Mouse (Mus musculus): ENCODE data around the gene Pde4b. TPM values are rescaled to one million over a fixed set of nuclear protein-coding genes. Genes with fewer than 3 reads are reported as not detected.

Gene Pde4b
- polyA plus RNA-seq, 1 experiment from 2014 or later: 44.6 TPM

GRCm38 (mm10) chr4:102520669-102521261 is 433.4 kb downstream of the Pde4b start:
- no peak; the same call in 1 of the 2 replicates for ATAC-seq (ENCODE audit: low FRiP score)
- DNase-seq (ENCODE audit: low spot score): no peak
- Histone ChIP-seq H3K27ac (no peak overlapping the region), H3K36me3 (replicated peaks; ENCODE audit: control insufficient read depth, insufficient read depth) (no peaks in the 10 kb centered on the region), H3K9ac (no peak overlapping the region), H3K4me3 (replicated peaks; ENCODE audit: low read length) (no peak overlapping the region), H3K4me2 (replicated peaks) (no peak overlapping the region), H3K27me3 (ENCODE audit: control insufficient read depth, insufficient read depth, low read length) (no peaks in the 10 kb centered on the region), H3K9me3 (ENCODE audit: control insufficient read depth, low read length) (no peaks in the 10 kb centered on the region), H3K4me1 (replicated peaks; ENCODE audit: control insufficient read depth, insufficient read depth, low read length) (no peaks in the 10 kb centered on the region)
- 57% methylated on average over 8 of the region's 8 CpGs for WGBS

DNA sequence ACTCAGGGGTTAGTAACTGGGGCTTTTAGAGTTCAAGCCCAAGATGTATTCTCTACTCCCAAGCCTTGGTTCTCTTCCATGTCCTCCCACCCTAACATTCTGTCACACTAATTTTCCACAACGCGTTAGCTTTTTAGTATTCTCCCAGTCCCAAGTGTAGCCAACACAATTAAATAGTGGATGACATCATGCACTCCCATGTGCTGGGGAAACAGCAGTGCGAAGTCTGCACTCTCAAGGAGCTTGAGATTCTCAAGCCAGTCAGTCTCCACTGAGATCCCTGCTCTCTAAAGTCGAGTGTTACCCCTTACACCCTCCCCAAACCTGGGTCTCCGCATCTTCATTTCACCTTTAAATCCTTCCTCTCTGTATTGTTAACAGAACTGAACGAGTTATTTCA is 434.1 kb downstream of the Pde4b start:
- DNase-seq (ENCODE audit: low spot score) (no peak), ATAC-seq (ENCODE audit: low FRiP score) (no peak)
- H3K27ac ChIP-seq: no peak overlapping the region
- 73% methylated on average over 6 of the region's 6 CpGs for WGBS
- no peaks in the 10 kb centered on the region for H3K36me3 ChIP-seq (replicated peaks; ENCODE audit: control insufficient read depth, insufficient read depth)
- H3K4me3 ChIP-seq (replicated peaks; ENCODE audit: low read length): no peak overlapping the region
- H3K9me3 ChIP-seq (ENCODE audit: control insufficient read depth, low read length): no peaks in the 10 kb centered on the region
- H3K9ac ChIP-seq: no peak overlapping the region
- H3K4me2 ChIP-seq (replicated peaks): no peak overlapping the region
- H3K4me1 ChIP-seq (replicated peaks; ENCODE audit: control insufficient read depth, insufficient read depth, low read length): no peaks in the 10 kb centered on the region
- no peaks in the 10 kb centered on the region for H3K27me3 ChIP-seq (ENCODE audit: control insufficient read depth, insufficient read depth, low read length)

DNA sequence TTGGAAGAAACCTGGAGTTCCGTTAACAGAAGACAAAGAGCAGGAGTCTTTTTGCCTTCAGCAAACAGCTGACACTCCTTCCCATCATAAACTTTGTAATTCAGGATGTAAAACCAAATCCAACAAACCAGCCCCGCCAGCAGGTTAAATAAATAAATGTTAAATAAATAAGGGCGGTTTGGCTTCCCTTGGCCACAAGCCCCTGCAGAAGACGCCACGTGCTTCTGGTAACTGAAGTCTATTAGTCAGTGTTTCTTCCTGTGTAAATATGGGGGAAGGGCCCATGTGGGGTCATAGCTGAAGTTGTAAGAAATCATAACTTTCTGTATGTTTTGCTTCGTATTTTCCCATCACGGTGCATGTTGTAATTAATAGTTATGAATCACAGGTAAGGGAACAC is 440.0 kb downstream of the Pde4b start:
- DNase-seq (ENCODE audit: low spot score): no peak
- H3K27me3 ChIP-seq (ENCODE audit: control insufficient read depth, insufficient read depth, low read length): no peaks in the 10 kb centered on the region
- 0 out of 2 replicates have a peak, but pooled peaks cover 4% of the 10 kb centered on the region for H3K4me1 ChIP-seq (replicated peaks; ENCODE audit: control insufficient read depth, insufficient read depth, low read length)
- H3K9me3 ChIP-seq (ENCODE audit: control insufficient read depth, low read length): no peaks in the 10 kb centered on the region
- no peak for ATAC-seq (ENCODE audit: low FRiP score)
- WGBS: 85% methylated on average over 7 of the region's 7 CpGs
- H3K27ac ChIP-seq: no peak overlapping the region
- H3K4me2 ChIP-seq (replicated peaks): no peak overlapping the region
- no peak overlapping the region for H3K9ac ChIP-seq
- no peak overlapping the region for H3K4me3 ChIP-seq (replicated peaks; ENCODE audit: low read length)
- H3K36me3 ChIP-seq (replicated peaks; ENCODE audit: control insufficient read depth, insufficient read depth): no peaks in the 10 kb centered on the region

DNA sequence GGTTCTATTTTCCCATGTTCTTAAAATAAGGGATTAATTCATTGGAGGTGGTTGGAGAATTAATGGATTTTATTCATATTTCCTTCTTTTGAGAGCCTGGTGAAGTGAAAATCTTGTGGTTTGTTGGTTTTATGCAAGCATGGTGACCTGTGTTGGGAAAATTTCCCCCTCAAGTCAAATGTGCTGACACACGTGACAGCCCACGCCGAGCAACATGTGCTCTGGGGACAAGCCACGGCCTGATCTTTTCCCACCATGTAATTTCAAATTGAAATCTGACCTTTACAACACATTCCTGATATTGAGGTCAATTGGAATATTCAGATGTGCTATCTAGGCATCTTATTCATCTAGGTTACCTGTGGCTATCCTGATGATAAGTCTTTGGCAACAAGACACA is 443.5 kb downstream of the Pde4b start:
- Histone ChIP-seq H3K4me2 (replicated peaks) (no peak overlapping the region), H3K9ac (no peak overlapping the region), H3K27ac (no peak overlapping the region), H3K36me3 (replicated peaks; ENCODE audit: control insufficient read depth, insufficient read depth) (no peaks in the 10 kb centered on the region), H3K27me3 (ENCODE audit: control insufficient read depth, insufficient read depth, low read length) (no peaks in the 10 kb centered on the region), H3K9me3 (ENCODE audit: control insufficient read depth, low read length) (no peaks in the 10 kb centered on the region), H3K4me1 (replicated peaks; ENCODE audit: control insufficient read depth, insufficient read depth, low read length) (peaks cover 20% of the 10 kb centered on the region), H3K4me3 (replicated peaks; ENCODE audit: low read length) (no peak overlapping the region)
- DNase-seq (ENCODE audit: low spot score) (no peak), ATAC-seq (ENCODE audit: low FRiP score) (no peak)
- WGBS: 82% methylated on average over 4 of the region's 4 CpGs

- peaks cover 20% of the 10 kb centered on the region for H3K4me1 ChIP-seq (replicated peaks; ENCODE audit: control insufficient read depth, insufficient read depth, low read length)
- no peaks in the 10 kb centered on the region for H3K9me3 ChIP-seq (ENCODE audit: control insufficient read depth, low read length)
- H3K4me2 ChIP-seq (replicated peaks): no peak overlapping the region
- H3K36me3 ChIP-seq (replicated peaks; ENCODE audit: control insufficient read depth, insufficient read depth): no peaks in the 10 kb centered on the region
- DNase-seq (ENCODE audit: low spot score): no peak
- no peaks in the 10 kb centered on the region for H3K27me3 ChIP-seq (ENCODE audit: control insufficient read depth, insufficient read depth, low read length)
- no peak overlapping the region for H3K4me3 ChIP-seq (replicated peaks; ENCODE audit: low read length)
- WGBS: 75% methylated on average over 4 of the region's 4 CpGs
- no peak for ATAC-seq (ENCODE audit: low FRiP score)
- H3K9ac ChIP-seq: no peak overlapping the region
- no peak overlapping the region for H3K27ac ChIP-seq
Measured at GRCm38 (mm10) chr4:102531729-102532128, 444.4 kb downstream of the Pde4b start.

- no peak for ATAC-seq (ENCODE audit: low FRiP score)
- Histone ChIP-seq H3K27me3 (ENCODE audit: control insufficient read depth, insufficient read depth, low read length) (no peaks in the 10 kb centered on the region), H3K4me1 (replicated peaks; ENCODE audit: control insufficient read depth, insufficient read depth, low read length) (peaks cover 19% of the 10 kb centered on the region), H3K27ac (peak overlapping the region; percentile 79), H3K9ac (no peak overlapping the region), H3K9me3 (ENCODE audit: control insufficient read depth, low read length) (no peaks in the 10 kb centered on the region), H3K4me2 (replicated peaks) (no peak overlapping the region), H3K36me3 (replicated peaks; ENCODE audit: control insufficient read depth, insufficient read depth) (no peaks in the 10 kb centered on the region), H3K4me3 (replicated peaks; ENCODE audit: low read length) (no peak overlapping the region)
- WGBS: 44% methylated on average over 8 of the region's 8 CpGs
- no peak for DNase-seq (ENCODE audit: low spot score)
Measured at GRCm38 (mm10) chr4:102533183-102534048, 446.1 kb downstream of the Pde4b start.

DNA sequence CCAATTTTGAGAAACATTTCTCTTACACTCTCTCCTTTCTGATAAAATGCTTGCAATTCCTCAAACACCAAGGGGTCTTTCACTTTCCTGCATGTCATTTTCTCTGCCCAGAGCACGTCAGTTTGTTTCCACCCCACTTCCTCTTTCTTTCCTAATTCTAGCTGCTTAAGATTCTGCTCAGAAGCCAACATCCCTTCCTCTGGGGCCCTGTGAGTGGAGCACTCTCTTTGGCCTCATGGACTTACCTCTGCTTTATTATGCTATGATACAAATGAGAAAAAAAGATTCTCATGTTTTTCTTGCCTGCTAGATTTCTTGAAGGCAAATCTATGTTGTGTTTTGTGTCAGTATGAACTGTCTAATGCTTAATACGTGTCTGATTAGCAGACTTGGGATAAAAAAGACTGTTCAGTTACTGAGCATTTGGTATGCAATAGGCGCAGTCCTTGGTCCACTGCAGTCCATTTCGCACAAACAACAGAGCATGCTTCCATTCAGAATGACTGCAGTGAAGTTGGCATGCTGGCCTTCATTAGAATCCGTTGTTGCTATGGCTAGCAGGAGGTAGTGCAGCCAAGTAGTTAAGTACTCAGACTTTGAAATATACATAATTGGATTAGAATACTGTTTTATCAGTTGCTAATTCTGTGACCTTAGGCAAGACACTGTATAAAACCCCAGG is 446.8 kb downstream of the Pde4b start:
- peak; percentile 88; the same call in 1 of the 2 replicates for ATAC-seq (ENCODE audit: low FRiP score)
- WGBS: 31% methylated on average over 5 of the region's 5 CpGs
- H3K27me3 ChIP-seq (ENCODE audit: control insufficient read depth, insufficient read depth, low read length): no peaks in the 10 kb centered on the region

DNA sequence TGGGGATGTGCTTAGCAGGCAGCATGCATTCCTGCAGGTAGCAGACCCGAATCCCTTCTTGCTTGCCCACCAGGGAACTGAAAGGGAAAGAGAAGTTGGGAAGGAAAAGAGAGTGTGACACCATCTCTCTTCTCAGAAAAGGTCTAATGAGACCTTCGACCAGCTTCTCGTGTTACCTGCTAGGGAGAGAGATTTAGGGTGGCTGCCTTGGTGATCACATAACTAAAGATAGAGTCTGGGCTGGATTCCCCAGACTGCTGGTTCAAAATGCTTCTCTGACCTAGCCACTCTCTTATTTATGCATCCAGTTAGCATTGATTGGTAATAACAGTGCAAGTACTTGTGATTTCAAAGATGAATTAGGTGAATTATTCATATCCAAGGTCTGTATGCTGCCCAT is 448.5 kb downstream of the Pde4b start:
- no peak overlapping the region for H3K4me3 ChIP-seq (replicated peaks; ENCODE audit: low read length)
- no peak overlapping the region for H3K9ac ChIP-seq
- no peaks in the 10 kb centered on the region for H3K27me3 ChIP-seq (ENCODE audit: control insufficient read depth, insufficient read depth, low read length)
- no peak overlapping the region for H3K4me2 ChIP-seq (replicated peaks)
- H3K9me3 ChIP-seq (ENCODE audit: control insufficient read depth, low read length): no peaks in the 10 kb centered on the region
- DNase-seq (ENCODE audit: low spot score): no peak
- ATAC-seq (ENCODE audit: low FRiP score): no peak
- no peak overlapping the region for H3K27ac ChIP-seq
- peaks cover 17% of the 10 kb centered on the region for H3K4me1 ChIP-seq (replicated peaks; ENCODE audit: control insufficient read depth, insufficient read depth, low read length)
- 82% methylated on average over 3 of the region's 3 CpGs for WGBS
- no peaks in the 10 kb centered on the region for H3K36me3 ChIP-seq (replicated peaks; ENCODE audit: control insufficient read depth, insufficient read depth)

More for the DNA sequence above, 446.8 kb downstream of the Pde4b start:
- no peak overlapping the region for H3K4me2 ChIP-seq (replicated peaks)
- H3K36me3 ChIP-seq (replicated peaks; ENCODE audit: control insufficient read depth, insufficient read depth): no peaks in the 10 kb centered on the region
- H3K9ac ChIP-seq: no peak overlapping the region
- peak overlapping the region; percentile 79 for H3K27ac ChIP-seq
- peaks cover 17% of the 10 kb centered on the region for H3K4me1 ChIP-seq (replicated peaks; ENCODE audit: control insufficient read depth, insufficient read depth, low read length)
- DNase-seq (ENCODE audit: low spot score): peak; percentile 56
- H3K4me3 ChIP-seq (replicated peaks; ENCODE audit: low read length): no peak overlapping the region
- H3K9me3 ChIP-seq (ENCODE audit: control insufficient read depth, low read length): no peaks in the 10 kb centered on the region

- ATAC-seq (ENCODE audit: low FRiP score) (no peak), DNase-seq (ENCODE audit: low spot score) (no peak)
- H3K27me3 ChIP-seq (ENCODE audit: control insufficient read depth, insufficient read depth, low read length): no peaks in the 10 kb centered on the region
- H3K36me3 ChIP-seq (replicated peaks; ENCODE audit: control insufficient read depth, insufficient read depth): no peaks in the 10 kb centered on the region
- no peak overlapping the region for H3K4me3 ChIP-seq (replicated peaks; ENCODE audit: low read length)
- H3K9me3 ChIP-seq (ENCODE audit: control insufficient read depth, low read length): no peaks in the 10 kb centered on the region
- H3K4me1 ChIP-seq (replicated peaks; ENCODE audit: control insufficient read depth, insufficient read depth, low read length): peaks cover 15% of the 10 kb centered on the region
- H3K9ac ChIP-seq: no peak overlapping the region
- H3K4me2 ChIP-seq (replicated peaks): no peak overlapping the region
- H3K27ac ChIP-seq: no peak overlapping the region
- WGBS: 88% methylated on average over 1 of the region's 1 CpGs
Measured at GRCm38 (mm10) chr4:102538266-102538665, 450.9 kb downstream of the Pde4b start.
